Mouse (Mus musculus): ENCODE results near the gene Tcp11x2. TPM values are rescaled to one million over a fixed set of nuclear protein-coding genes. Genes with fewer than 3 reads are reported as not detected.
A peak's percentile ranks its signal among the peaks of the same experiment; 100 is the strongest.

Gene Tcp11x2
- not detected in 2 replicates for polyA plus RNA-seq (2015; fragmentation: Nextera tagmentation; extraction: Ambion mirVana)

- H3K4me1 ChIP-seq (ENCODE audit: control insufficient read depth, insufficient read depth, low read length): no peaks in the 10 kb centered on the region
- WGBS: 62% methylated on average over 1 of the region's 1 CpGs
- no peak within 1 kb of the TSS for H3K9ac ChIP-seq (ENCODE audit: low read depth, low read length)
- no peak for ATAC-seq
- H3K9me3 ChIP-seq (replicated peaks; ENCODE audit: control insufficient read depth, low read length, poor library complexity, severe bottlenecking): no peaks in the 10 kb centered on the region
- H3K27me3 ChIP-seq (ENCODE audit: control insufficient read depth, insufficient read depth, low read depth, low read length): no peaks in the 10 kb centered on the region
- no peaks in the 10 kb centered on the region for H3K36me3 ChIP-seq (ENCODE audit: control insufficient read depth, insufficient read depth, low read length)
- no peak within 1 kb of the TSS for H3K4me2 ChIP-seq (ENCODE audit: low read length)
- H3K4me3 ChIP-seq (ENCODE audit: low read depth, low read length): no peak within 1 kb of the TSS
- no peak within 1 kb of the TSS for H3K27ac ChIP-seq (ENCODE audit: low read length)
Observed at GRCm38 (mm10) chrX:135693633-135694032, at the start of gene Tcp11x2. Gene Tcp11x2, minus strand, starts transcription at chrX:135693790.

GRCm38 (mm10) chrX:135743056-135743355, 49.4 kb upstream of the Tcp11x2 start:
- Histone ChIP-seq H3K27ac (ENCODE audit: low read length) (peak overlapping the region; percentile 95), H3K36me3 (ENCODE audit: control insufficient read depth, insufficient read depth, low read length) (no peaks in the 10 kb centered on the region), H3K4me3 (ENCODE audit: low read depth, low read length) (peak overlapping the region; percentile 65), H3K27me3 (ENCODE audit: control insufficient read depth, insufficient read depth, low read depth, low read length) (0 out of 2 replicates have a peak, but pooled peaks cover 2% of the 10 kb centered on the region), H3K9ac (ENCODE audit: low read depth, low read length) (peak overlapping the region; percentile 78), H3K4me1 (ENCODE audit: control insufficient read depth, insufficient read depth, low read length) (peaks cover 7% of the 10 kb centered on the region), H3K4me2 (ENCODE audit: low read length) (peak overlapping the region; percentile 67), H3K9me3 (replicated peaks; ENCODE audit: control insufficient read depth, low read length, poor library complexity, severe bottlenecking) (no peaks in the 10 kb centered on the region)
- ATAC-seq: no peak; the same call in none of the 2 replicates
- 22% methylated on average over 7 of the region's 7 CpGs for WGBS

GRCm38 (mm10) chrX:135742304-135743055, 48.9 kb upstream of the Tcp11x2 start, which contains the start of the genes Armcx5 and Gprasp1:
Gene Armcx5, plus strand, starts transcription at chrX:135742733.
Gene Gprasp1, plus strand, starts transcription at chrX:135742733.
- Histone ChIP-seq H3K4me3 (ENCODE audit: low read depth, low read length) (peak within 1 kb of the TSS; percentile 65), H3K9ac (ENCODE audit: low read depth, low read length) (peak within 1 kb of the TSS; percentile 78), H3K27ac (ENCODE audit: low read length) (peak within 1 kb of the TSS; percentile 95), H3K9me3 (replicated peaks; ENCODE audit: control insufficient read depth, low read length, poor library complexity, severe bottlenecking) (no peaks in the 10 kb centered on the region), H3K4me1 (ENCODE audit: control insufficient read depth, insufficient read depth, low read length) (peaks cover 7% of the 10 kb centered on the region), H3K36me3 (ENCODE audit: control insufficient read depth, insufficient read depth, low read length) (no peaks in the 10 kb centered on the region), H3K4me2 (ENCODE audit: low read length) (peak within 1 kb of the TSS; percentile 67), H3K27me3 (ENCODE audit: control insufficient read depth, insufficient read depth, low read depth, low read length) (0 out of 2 replicates have a peak, but pooled peaks cover 2% of the 10 kb centered on the region)
- WGBS: 21% methylated on average over 48 of the region's 48 CpGs
- peak; percentile 98 for ATAC-seq

GRCm38 (mm10) chrX:135738730-135739520, 45.3 kb upstream of the Tcp11x2 start:
- Histone ChIP-seq H3K36me3 (ENCODE audit: control insufficient read depth, insufficient read depth, low read length) (no peaks in the 10 kb centered on the region), H3K27me3 (ENCODE audit: control insufficient read depth, insufficient read depth, low read depth, low read length) (0 out of 2 replicates have a peak, but pooled peaks cover 2% of the 10 kb centered on the region), H3K4me3 (ENCODE audit: low read depth, low read length) (no peak overlapping the region), H3K9ac (ENCODE audit: low read depth, low read length) (no peak overlapping the region), H3K4me1 (ENCODE audit: control insufficient read depth, insufficient read depth, low read length) (peaks cover 7% of the 10 kb centered on the region), H3K4me2 (ENCODE audit: low read length) (no peak overlapping the region), H3K9me3 (replicated peaks; ENCODE audit: control insufficient read depth, low read length, poor library complexity, severe bottlenecking) (no peaks in the 10 kb centered on the region), H3K27ac (ENCODE audit: low read length) (no peak overlapping the region)
- 91% methylated on average over 2 of the region's 2 CpGs for WGBS
- no peak for ATAC-seq

GRCm38 (mm10) chrX:135725161-135725560, 31.6 kb upstream of the Tcp11x2 start, which contains the start of gene Tmsb15a:
Gene Tmsb15a, minus strand, starts transcription at chrX:135725261.
- no peak within 1 kb of the TSS for H3K9ac ChIP-seq (ENCODE audit: low read depth, low read length)
- H3K27ac ChIP-seq (ENCODE audit: low read length): no peak within 1 kb of the TSS
- WGBS: 78% methylated on average over 10 of the region's 10 CpGs
- no peaks in the 10 kb centered on the region for H3K4me1 ChIP-seq (ENCODE audit: control insufficient read depth, insufficient read depth, low read length)
- H3K4me3 ChIP-seq (ENCODE audit: low read depth, low read length): no peak within 1 kb of the TSS
- no peaks in the 10 kb centered on the region for H3K27me3 ChIP-seq (ENCODE audit: control insufficient read depth, insufficient read depth, low read depth, low read length)
- no peaks in the 10 kb centered on the region for H3K36me3 ChIP-seq (ENCODE audit: control insufficient read depth, insufficient read depth, low read length)
- H3K9me3 ChIP-seq (replicated peaks; ENCODE audit: control insufficient read depth, low read length, poor library complexity, severe bottlenecking): no peaks in the 10 kb centered on the region
- no peak for ATAC-seq
- H3K4me2 ChIP-seq (ENCODE audit: low read length): no peak within 1 kb of the TSS

- Histone ChIP-seq H3K27me3 (ENCODE audit: control insufficient read depth, insufficient read depth, low read depth, low read length) (no peaks in the 10 kb centered on the region), H3K27ac (ENCODE audit: low read length) (no peak overlapping the region), H3K9ac (ENCODE audit: low read depth, low read length) (no peak overlapping the region), H3K36me3 (ENCODE audit: control insufficient read depth, insufficient read depth, low read length) (no peaks in the 10 kb centered on the region), H3K4me1 (ENCODE audit: control insufficient read depth, insufficient read depth, low read length) (no peaks in the 10 kb centered on the region), H3K4me2 (ENCODE audit: low read length) (no peak overlapping the region), H3K9me3 (replicated peaks; ENCODE audit: control insufficient read depth, low read length, poor library complexity, severe bottlenecking) (no peaks in the 10 kb centered on the region), H3K4me3 (ENCODE audit: low read depth, low read length) (no peak overlapping the region)
- 91% methylated on average over 2 of the region's 2 CpGs for WGBS
- ATAC-seq: no peak
Observed at GRCm38 (mm10) chrX:135712845-135713244, 19.3 kb upstream of the Tcp11x2 start.

GRCm38 (mm10) chrX:135704349-135704748, 10.8 kb upstream of the Tcp11x2 start:
- Histone ChIP-seq H3K4me1 (ENCODE audit: control insufficient read depth, insufficient read depth, low read length) (no peaks in the 10 kb centered on the region), H3K9me3 (replicated peaks; ENCODE audit: control insufficient read depth, low read length, poor library complexity, severe bottlenecking) (no peaks in the 10 kb centered on the region), H3K36me3 (ENCODE audit: control insufficient read depth, insufficient read depth, low read length) (no peaks in the 10 kb centered on the region), H3K4me3 (ENCODE audit: low read depth, low read length) (no peak overlapping the region), H3K9ac (ENCODE audit: low read depth, low read length) (no peak overlapping the region), H3K27me3 (ENCODE audit: control insufficient read depth, insufficient read depth, low read depth, low read length) (no peaks in the 10 kb centered on the region), H3K4me2 (ENCODE audit: low read length) (no peak overlapping the region), H3K27ac (ENCODE audit: low read length) (no peak overlapping the region)
- ATAC-seq: no peak
- 49% methylated on average over 2 of the region's 2 CpGs for WGBS

- H3K36me3 ChIP-seq (ENCODE audit: control insufficient read depth, insufficient read depth, low read length): no peaks in the 10 kb centered on the region
- no peak for ATAC-seq
- WGBS: 90% methylated on average over 1 of the region's 1 CpGs
- H3K4me1 ChIP-seq (ENCODE audit: control insufficient read depth, insufficient read depth, low read length): no peaks in the 10 kb centered on the region
- H3K9me3 ChIP-seq (replicated peaks; ENCODE audit: control insufficient read depth, low read length, poor library complexity, severe bottlenecking): no peaks in the 10 kb centered on the region
- no peak overlapping the region for H3K27ac ChIP-seq (ENCODE audit: low read length)
- no peak overlapping the region for H3K9ac ChIP-seq (ENCODE audit: low read depth, low read length)
- no peaks in the 10 kb centered on the region for H3K27me3 ChIP-seq (ENCODE audit: control insufficient read depth, insufficient read depth, low read depth, low read length)
- no peak overlapping the region for H3K4me3 ChIP-seq (ENCODE audit: low read depth, low read length)
- no peak overlapping the region for H3K4me2 ChIP-seq (ENCODE audit: low read length)
Observed at GRCm38 (mm10) chrX:135703111-135703510, 9.5 kb upstream of the Tcp11x2 start.

GRCm38 (mm10) chrX:135687802-135688201, 5.8 kb downstream of the Tcp11x2 start:
- Histone ChIP-seq H3K27ac (ENCODE audit: low read length) (no peak overlapping the region), H3K36me3 (ENCODE audit: control insufficient read depth, insufficient read depth, low read length) (no peaks in the 10 kb centered on the region), H3K4me1 (ENCODE audit: control insufficient read depth, insufficient read depth, low read length) (no peaks in the 10 kb centered on the region), H3K9me3 (replicated peaks; ENCODE audit: control insufficient read depth, low read length, poor library complexity, severe bottlenecking) (no peaks in the 10 kb centered on the region), H3K27me3 (ENCODE audit: control insufficient read depth, insufficient read depth, low read depth, low read length) (no peaks in the 10 kb centered on the region), H3K9ac (ENCODE audit: low read depth, low read length) (no peak overlapping the region), H3K4me2 (ENCODE audit: low read length) (no peak overlapping the region), H3K4me3 (ENCODE audit: low read depth, low read length) (no peak overlapping the region)
- ATAC-seq: no peak
- WGBS: 71% methylated on average over 3 of the region's 3 CpGs

Data from midbrain, embryonic 16.5 days (tissue).